In the genomic region with DNA sequence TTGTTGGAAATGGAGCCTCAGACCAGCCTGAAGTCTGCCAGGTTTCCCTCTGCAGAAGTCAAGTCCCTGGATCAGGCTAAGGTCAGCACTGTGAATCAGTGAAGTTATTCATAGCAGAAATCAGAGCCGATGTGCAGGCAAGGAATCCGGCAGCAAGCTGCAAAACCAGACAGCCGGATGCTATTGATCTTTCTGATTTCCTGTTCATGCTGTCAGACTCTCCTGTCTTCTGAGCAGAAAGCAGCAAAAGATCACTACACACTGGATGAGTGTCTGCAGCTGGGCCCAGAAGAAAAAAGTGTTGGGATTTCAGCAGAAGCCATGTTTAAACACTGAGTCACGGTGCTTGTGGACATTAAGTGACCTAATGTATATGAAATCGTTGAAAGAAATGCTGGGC, we compare ENCODE assay signal across 22 mouse cellular contexts.
DNase-seq lines count a peak whose midpoint lies in the region; ATAC-seq and TF ChIP-seq lines count a peak whose summit lies in the region.
"Had no signal": no experiment of that assay in that cellular context is flagged by ENCODE, and none has a peak within 500 bp of the region (broad histone marks: within the 10 kb centered on the region; RNA-seq: fewer than 3 reads in every experiment).

No protein-coding gene starts in this region.

- peak; percentile 5 for DNase-seq in hindbrain, embryonic 11.5 days (ENCODE audit: low spot score)
- DNase-seq in lung, embryonic 14.5 days, result peak; percentile 7
- DNase-seq in lung, adult 2 months, result no peak
- peak; percentile 26 for DNase-seq in brain, embryonic 14.5 days (ENCODE audit: low read depth)
- peak; percentile 19 for DNase-seq in mesoderm, embryonic 11.5 days (ENCODE audit: low read depth, low spot score)
- DNase-seq in urinary bladder, postnatal 36 days (ENCODE audit: low spot score in 2 of 2), result no peak
- no peak for DNase-seq in cerebellum, postnatal 14 days
- DNase-seq: adrenal gland, postnatal 10 days; cerebellum, adult 11 months; cerebellum, postnatal 36 days; forebrain, postnatal 0 days; heart, postnatal 10 days; kidney, postnatal 14 days; liver; lung, postnatal 14 days; thymus, adult 2 months had no signal

- no peak for TF ChIP-seq POLR2A in lung, adult 2 months (IDR thresholded peaks at IDR 0.05; ENCODE audit: borderline replicate concordance, extremely low read depth, low read depth, low read length)
- TF ChIP-seq POLR2A in brain, embryonic 14.5 days (IDR thresholded peaks at IDR 0.05; ENCODE audit: borderline replicate concordance, extremely low read depth, insufficient read depth, insufficient read length, poor library complexity, severe bottlenecking), result no peak

- H3K4me3 ChIP-seq in hindbrain, embryonic 11.5 days (ENCODE audit: low read depth, low read length), result no peak overlapping the region
- no peak overlapping the region for H3K4me3 ChIP-seq in hindbrain, embryonic 13.5 days
- H3K4me3 ChIP-seq in lung, embryonic 14.5 days (ENCODE audit: low read depth, low read length), result no peak overlapping the region
- H3K4me3 ChIP-seq in lung, adult 2 months (replicated peaks; ENCODE audit: extremely low read depth, low read depth, low read length), result no peak overlapping the region
- H3K4me3 ChIP-seq: embryonic facial prominence, embryonic 15.5 days; forebrain, embryonic 10.5 days; heart, embryonic 10.5 days had no signal

- no peaks in the 10 kb centered on the region for H3K9me3 ChIP-seq in hindbrain, embryonic 11.5 days (ENCODE audit: control insufficient read depth, low read length)
- H3K9me3 ChIP-seq in hindbrain, embryonic 13.5 days, result no peaks in the 10 kb centered on the region
- H3K9me3 ChIP-seq in lung, embryonic 14.5 days (ENCODE audit: low read depth, low read length), result no peaks in the 10 kb centered on the region
- H3K9me3 ChIP-seq: embryonic facial prominence, embryonic 15.5 days; forebrain, embryonic 10.5 days; heart, embryonic 10.5 days had no signal

- no peak for ATAC-seq in hindbrain, embryonic 11.5 days (ENCODE audit: low FRiP score)
- no peak for ATAC-seq in hindbrain, embryonic 13.5 days (ENCODE audit: low FRiP score)
- ATAC-seq in lung, embryonic 14.5 days (ENCODE audit: insufficient read depth), result peak; percentile 52; the same call in 1 of the 2 replicates
- ATAC-seq: activated CD4-positive, CD25-positive, alpha-beta regulatory T cell, adult 4 months; forebrain, postnatal 0 days had no signal

- WGBS in hindbrain, embryonic 11.5 days, result 66% methylated on average over 5 of the region's 5 CpGs
- WGBS in hindbrain, embryonic 13.5 days, result 76% methylated on average over 5 of the region's 5 CpGs
- WGBS in lung, embryonic 14.5 days, result 16% methylated on average over 5 of the region's 5 CpGs
- WGBS in lung, adult 2 months, result 48% methylated on average over 5 of the region's 5 CpGs

- TF ChIP-seq CTCF in lung, embryonic 14.5 days (IDR thresholded peaks at IDR 0.05; ENCODE audit: low read depth), result no peak
- no peak for TF ChIP-seq CTCF in lung, adult 2 months (IDR thresholded peaks at IDR 0.05; ENCODE audit: insufficient read depth, low read length)
- TF ChIP-seq CTCF in brain, embryonic 14.5 days (IDR thresholded peaks at IDR 0.05; ENCODE audit: borderline replicate concordance, extremely low read depth, insufficient read depth, insufficient read length), result no peak

- H3K27me3 ChIP-seq in hindbrain, embryonic 11.5 days (ENCODE audit: control insufficient read depth, insufficient read depth, low read length), result no peaks in the 10 kb centered on the region
- H3K27me3 ChIP-seq in hindbrain, embryonic 13.5 days, result no peaks in the 10 kb centered on the region
- H3K27me3 ChIP-seq in lung, embryonic 14.5 days (ENCODE audit: insufficient read depth, low read length), result no peaks in the 10 kb centered on the region
- H3K27me3 ChIP-seq: embryonic facial prominence, embryonic 15.5 days had no signal

- H3K9ac ChIP-seq in hindbrain, embryonic 11.5 days (ENCODE audit: low read depth, low read length), result no peak overlapping the region
- H3K9ac ChIP-seq in hindbrain, embryonic 13.5 days, result no peak overlapping the region
- H3K9ac ChIP-seq in lung, embryonic 14.5 days, result no peak overlapping the region
- H3K9ac ChIP-seq: embryonic facial prominence, embryonic 15.5 days; forebrain, postnatal 0 days had no signal

- no peaks in the 10 kb centered on the region for H3K36me3 ChIP-seq in hindbrain, embryonic 11.5 days (ENCODE audit: control insufficient read depth, insufficient read depth, low read length)
- no peaks in the 10 kb centered on the region for H3K36me3 ChIP-seq in hindbrain, embryonic 13.5 days
- no peaks in the 10 kb centered on the region for H3K36me3 ChIP-seq in lung, embryonic 14.5 days (ENCODE audit: insufficient read depth)
- H3K36me3 ChIP-seq: embryonic facial prominence, embryonic 15.5 days; forebrain, embryonic 10.5 days; G1E; heart, embryonic 10.5 days had no signal

- no peak overlapping the region for H3K4me2 ChIP-seq in hindbrain, embryonic 11.5 days (replicated peaks; ENCODE audit: low read depth, low read length)
- no peak overlapping the region for H3K4me2 ChIP-seq in hindbrain, embryonic 13.5 days
- H3K4me2 ChIP-seq in lung, embryonic 14.5 days, result no peak overlapping the region
- H3K4me2 ChIP-seq: embryonic facial prominence, embryonic 15.5 days had no signal

- H3K27ac ChIP-seq in hindbrain, embryonic 11.5 days (ENCODE audit: low read depth, low read length), result no peak overlapping the region
- H3K27ac ChIP-seq in hindbrain, embryonic 13.5 days, result no peak overlapping the region; the same call in 1 of the 2 replicates
- H3K27ac ChIP-seq in lung, embryonic 14.5 days (ENCODE audit: low read depth), result no peak overlapping the region
- H3K27ac ChIP-seq: embryonic facial prominence, embryonic 15.5 days; forebrain, embryonic 10.5 days; heart, embryonic 10.5 days had no signal

- no peaks in the 10 kb centered on the region for H3K4me1 ChIP-seq in hindbrain, embryonic 11.5 days (replicated peaks; ENCODE audit: control insufficient read depth, insufficient read depth, low read length)
- H3K4me1 ChIP-seq in hindbrain, embryonic 13.5 days (replicated peaks), result no peaks in the 10 kb centered on the region
- no peaks in the 10 kb centered on the region for H3K4me1 ChIP-seq in lung, embryonic 14.5 days (ENCODE audit: insufficient read depth)
- no peaks in the 10 kb centered on the region for H3K4me1 ChIP-seq in lung, adult 2 months (ENCODE audit: control insufficient read depth, insufficient read depth, low read length)
- H3K4me1 ChIP-seq: embryonic facial prominence, embryonic 15.5 days; heart, embryonic 10.5 days had no signal

Comparison
In these comparisons a context has a peak if more than half of its experiments do, and no peak if none do; other contexts are left out.
1. DNase-seq: peak in hindbrain, embryonic 11.5 days (single experiment), lung, embryonic 14.5 days (single experiment), brain, embryonic 14.5 days (single experiment) and mesoderm, embryonic 11.5 days (single experiment); none in lung, adult 2 months (single experiment), urinary bladder, postnatal 36 days (0 of 2) and cerebellum, postnatal 14 days (0 of 2).